15 mouse cellular contexts compared by ENCODE assay signal in the genomic region with DNA sequence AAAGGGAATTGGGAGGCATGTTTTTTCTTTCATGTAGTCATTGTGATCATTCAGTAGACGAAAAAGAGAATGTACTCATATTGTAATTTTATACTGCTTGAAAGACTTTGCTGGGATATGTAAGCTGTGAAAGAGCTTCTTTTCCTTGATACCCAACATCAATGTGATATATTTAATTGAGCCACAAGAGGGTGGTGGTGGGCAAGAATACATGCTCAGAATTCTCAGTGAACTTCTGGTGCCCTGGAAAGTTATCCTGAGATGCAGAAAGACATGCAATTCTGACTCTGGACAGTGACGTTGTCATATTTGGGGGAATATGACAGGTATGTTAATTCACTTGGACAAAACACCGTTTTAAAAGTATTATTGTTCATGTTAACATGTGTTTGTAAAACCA. TPM values are rescaled to one million over a fixed set of nuclear protein-coding genes. Genes with fewer than 3 reads are reported as not detected.
A peak's percentile ranks its signal among the peaks of the same experiment; 100 is the strongest.
DNase-seq lines count a peak whose midpoint lies in the region; ATAC-seq and TF ChIP-seq lines count a peak whose summit lies in the region.
"Had no signal": no experiment of that assay in that cellular context is flagged by ENCODE, and none has a peak within 500 bp of the region (broad histone marks: within the 10 kb centered on the region; RNA-seq: fewer than 3 reads in every experiment).

No protein-coding gene starts in this region.

- no peaks in the 10 kb centered on the region for H3K79me2 ChIP-seq in CH12.LX (replicated peaks; ENCODE audit: control insufficient read depth, extremely low read depth, insufficient read depth, poor library complexity, severe bottlenecking)

- H3K27me3 ChIP-seq in hindbrain, postnatal 0 days (ENCODE audit: insufficient read depth, low read length), result no peaks in the 10 kb centered on the region
- H3K27me3 ChIP-seq in hindbrain, embryonic 12.5 days, result no peaks in the 10 kb centered on the region
- no peaks in the 10 kb centered on the region for H3K27me3 ChIP-seq in CH12.LX (replicated peaks)
- H3K27me3 ChIP-seq in kidney, adult 2 months (replicated peaks; ENCODE audit: control insufficient read depth, insufficient read depth, low read length), result no peaks in the 10 kb centered on the region
- H3K27me3 ChIP-seq: embryonic facial prominence, embryonic 12.5 days; heart, embryonic 13.5 days; intestine, embryonic 15.5 days had no signal

- H3K9me3 ChIP-seq in hindbrain, postnatal 0 days (ENCODE audit: low read length), result no peaks in the 10 kb centered on the region
- no peaks in the 10 kb centered on the region for H3K9me3 ChIP-seq in hindbrain, embryonic 12.5 days (replicated peaks)
- H3K9me3 ChIP-seq in CH12.LX (replicated peaks; ENCODE audit: low read length), result no peaks in the 10 kb centered on the region
- H3K9me3 ChIP-seq: embryonic facial prominence, embryonic 12.5 days; heart, embryonic 13.5 days; intestine, embryonic 15.5 days had no signal

- dilution Hi-C loops in CH12.LX (cut with MboI; ENCODE audit: extremely low pct_ligation_motif_present, extremely low pct_unique_long_range_greater_than_20kb, low sequenced_read_pairs), result no loop called here

- in situ Hi-C loops in CH12.LX (cut with MboI; ENCODE audit: low pct_ligation_motif_present, low pct_unique_long_range_greater_than_20kb, low sequenced_read_pairs), result no loop called here

- no peak for ATAC-seq in hindbrain, postnatal 0 days
- ATAC-seq in hindbrain, embryonic 12.5 days (ENCODE audit: low FRiP score), result no peak
- ATAC-seq in megakaryocyte progenitor cell, adult 5-6 weeks (replicated peaks; ENCODE audit: poor library complexity), result peak; percentile 37; the same call in 1 of the 2 replicates
- ATAC-seq in megakaryocyte-erythroid progenitor cell, adult 5-6 weeks (replicated peaks; ENCODE audit: low FRiP score, low TSS enrichment, poor library complexity, severe bottlenecking), result no peak
- ATAC-seq: forebrain, embryonic 14.5 days; intestine, embryonic 15.5 days had no signal

- TF ChIP-seq EP300 in CH12.LX (IDR thresholded peaks at IDR 0.05; ENCODE audit: low read length), result no peak

- no peaks in the 10 kb centered on the region for H3K36me3 ChIP-seq in hindbrain, postnatal 0 days (ENCODE audit: insufficient read depth, low read length)
- no peaks in the 10 kb centered on the region for H3K36me3 ChIP-seq in hindbrain, embryonic 12.5 days
- no peaks in the 10 kb centered on the region for H3K36me3 ChIP-seq in CH12.LX (replicated peaks in 1 of 2; ENCODE audit: control insufficient read depth in 1 of 2, insufficient read depth in 1 of 2, low read length in 1 of 2)
- no peaks in the 10 kb centered on the region for H3K36me3 ChIP-seq in kidney, adult 2 months (ENCODE audit: control insufficient read depth, insufficient read depth, low read length)
- H3K36me3 ChIP-seq: embryonic facial prominence, embryonic 12.5 days; heart, embryonic 13.5 days; intestine, embryonic 15.5 days had no signal

- H3K4me3 ChIP-seq in hindbrain, postnatal 0 days (ENCODE audit: low read length), result no peak overlapping the region
- H3K4me3 ChIP-seq in hindbrain, embryonic 12.5 days, result no peak overlapping the region
- H3K4me3 ChIP-seq in CH12.LX (replicated peaks in 1 of 3; ENCODE audit: low read depth in 2 of 3, low read length in 2 of 3, poor library complexity in 1 of 3), result no peak overlapping the region
- no peak overlapping the region for H3K4me3 ChIP-seq in kidney, adult 2 months (ENCODE audit: insufficient read depth, low read depth, low read length)
- H3K4me3 ChIP-seq: embryonic facial prominence, embryonic 12.5 days; heart, embryonic 13.5 days; intestine, embryonic 15.5 days had no signal

- TF ChIP-seq POLR2A in CH12.LX (IDR thresholded peaks at IDR 0.05; ENCODE audit: low read depth, low read length), result no peak
- no peak for TF ChIP-seq POLR2A in kidney, adult 2 months (IDR thresholded peaks at IDR 0.05; ENCODE audit: low read depth, low read length)

- DNase-seq in hindbrain, postnatal 0 days (ENCODE audit: low spot score), result peak; percentile 42
- DNase-seq in lung, postnatal 10 days, result peak; percentile 24
- DNase-seq in lung, postnatal 25 days (ENCODE audit: low spot score), result no peak
- DNase-seq in CH12.LX (ENCODE audit: extremely low read depth), result peak; percentile 11
- no peak for DNase-seq in kidney, adult 2 months
- DNase-seq: right cerebral cortex, postnatal 14 days had no signal

- WGBS in hindbrain, postnatal 0 days, result 62% methylated on average over 3 of the region's 3 CpGs
- 57% methylated on average over 3 of the region's 3 CpGs for WGBS in hindbrain, embryonic 12.5 days
- whole genome bisulfite sequencing in kidney, adult 2 months, result 52% methylated on average over 3 of the region's 3 CpGs

- no peaks in the 10 kb centered on the region for H3K4me1 ChIP-seq in hindbrain, postnatal 0 days (ENCODE audit: insufficient read depth, low read length)
- H3K4me1 ChIP-seq in hindbrain, embryonic 12.5 days, result no peaks in the 10 kb centered on the region
- peaks cover 0 to 22% of the 10 kb centered on the region in 2 experiments; a peak in 2 of 4 replicates for H3K4me1 ChIP-seq in CH12.LX (ENCODE audit: control insufficient read depth in 1 of 2, insufficient read depth in 2 of 2)
- no peaks in the 10 kb centered on the region for H3K4me1 ChIP-seq in kidney, adult 2 months (ENCODE audit: control insufficient read depth, insufficient read depth, low read length)
- H3K4me1 ChIP-seq: embryonic facial prominence, embryonic 12.5 days; heart, embryonic 13.5 days; intestine, embryonic 15.5 days had no signal

- no peak overlapping the region for H3K4me2 ChIP-seq in hindbrain, postnatal 0 days (ENCODE audit: low read depth, low read length)
- H3K4me2 ChIP-seq in hindbrain, embryonic 12.5 days (replicated peaks), result no peak overlapping the region
- H3K4me2 ChIP-seq in CH12.LX (ENCODE audit: insufficient read depth, low read depth, poor library complexity, severe bottlenecking), result no peak overlapping the region
- H3K4me2 ChIP-seq: embryonic facial prominence, embryonic 12.5 days; heart, embryonic 13.5 days; intestine, embryonic 15.5 days had no signal

- TF ChIP-seq RAD21 in CH12.LX (IDR thresholded peaks at IDR 0.05; ENCODE audit: low read depth, low read length), result peak; percentile 80

- H3K27ac ChIP-seq in hindbrain, postnatal 0 days, result no peak overlapping the region
- H3K27ac ChIP-seq in hindbrain, embryonic 12.5 days, result no peak overlapping the region
- no peak overlapping the region for H3K27ac ChIP-seq in CH12.LX (ENCODE audit: insufficient read depth, low read depth)
- no peak overlapping the region for H3K27ac ChIP-seq in kidney, adult 2 months (ENCODE audit: insufficient read depth, low read depth, low read length)
- H3K27ac ChIP-seq: embryonic facial prominence, embryonic 12.5 days; heart, embryonic 13.5 days; intestine, embryonic 15.5 days; macrophage had no signal

- H3K9ac ChIP-seq in hindbrain, postnatal 0 days (replicated peaks; ENCODE audit: low read length), result no peak overlapping the region
- no peak overlapping the region for H3K9ac ChIP-seq in hindbrain, embryonic 12.5 days
- H3K9ac ChIP-seq in CH12.LX (ENCODE audit: insufficient read depth, low read depth), result no peak overlapping the region
- H3K9ac ChIP-seq: embryonic facial prominence, embryonic 12.5 days; heart, embryonic 13.5 days; intestine, embryonic 15.5 days had no signal

- peak; percentile 62 for TF ChIP-seq CTCF in hindbrain, postnatal 0 days (IDR thresholded peaks at IDR 0.05; ENCODE audit: low read depth)
- TF ChIP-seq CTCF in CH12.LX (conservative IDR thresholded peaks at IDR 0.05 in 1 of 2, IDR thresholded peaks at IDR 0.05 in 1 of 2; ENCODE audit: low read depth in 2 of 2, low read length in 2 of 2), result peak in 1 of 2 experiments; percentile 74; a peak in 3 of 4 replicates
- no peak for TF ChIP-seq CTCF in kidney, adult 2 months (conservative IDR thresholded peaks at IDR 0.05; ENCODE audit: insufficient read depth, insufficient read length, low read depth, low read length)

RNA-seq across cellular contexts. Expression of a gene that starts 15.2 kb away (rescaled TPM):
- 1.5 and 2.3 TPM in 2 replicates for total RNA-seq in hindbrain, postnatal 0 days (2014; rRNA removed)
- 2.1 and 2.6 TPM in 2 replicates for polyA plus RNA-seq in hindbrain, postnatal 0 days (2015; fragmentation: Nextera tagmentation; extraction: Ambion mirVana)
- polyA plus RNA-seq in hindbrain, embryonic 12.5 days (2016; fragmentation: Nextera tagmentation; extraction: Ambion mirVana), result 3.5 and 4.0 TPM in 2 replicates
- 0.21 TPM in 1 of 2 replicates, not detected in the other for total RNA-seq in CH12.LX (2012; rRNA removed)
- total RNA-seq in CH12.LX (2014; rRNA removed), result not detected in 2 replicates
- 0.29 TPM in 1 of 2 replicates, not detected in the other for polyA plus RNA-seq in CH12.LX (2012; ENCODE audit: insufficient read length, low read depth)
- 0.49 TPM in 1 of 2 replicates, not detected in the other for total RNA-seq in megakaryocyte progenitor cell, adult 5-6 weeks (2015)
- not detected in 2 replicates for total RNA-seq in megakaryocyte progenitor cell, adult 5-6 weeks (2017)
- not detected in 2 replicates for total RNA-seq in megakaryocyte-erythroid progenitor cell, adult 5-6 weeks (2014; fragmentation: Nextera tagmentation)
- total RNA-seq in megakaryocyte-erythroid progenitor cell, adult 5-6 weeks (2017), result not detected in 2 replicates
- 0.09 TPM in 1 of 2 replicates, not detected in the other for polyA plus RNA-seq in kidney, adult 2 months (2012; rRNA removed)

RNA-seq across cellular contexts. Expression of a gene that starts 24.2 kb away (rescaled TPM):
- 0.10 and 0.22 TPM in 2 replicates for total RNA-seq in hindbrain, postnatal 0 days (2014; rRNA removed)
- 2.3 and 3.9 TPM in 2 replicates for polyA plus RNA-seq in hindbrain, postnatal 0 days (2015; fragmentation: Nextera tagmentation; extraction: Ambion mirVana)
- 2.6 and 3.7 TPM in 2 replicates for polyA plus RNA-seq in hindbrain, embryonic 12.5 days (2016; fragmentation: Nextera tagmentation; extraction: Ambion mirVana)
- total RNA-seq in CH12.LX (2012; rRNA removed) (1.4 and 1.8 TPM in 2 replicates), CH12.LX (2014; rRNA removed) (2.5 and 3.2 TPM in 2 replicates)
- polyA plus RNA-seq in CH12.LX (2012; ENCODE audit: insufficient read length, low read depth), result 4.3 TPM in 2 replicates
- total RNA-seq in megakaryocyte progenitor cell, adult 5-6 weeks (2015), result not detected in 2 replicates
- 0.64 TPM in 1 of 2 replicates, not detected in the other for total RNA-seq in megakaryocyte progenitor cell, adult 5-6 weeks (2017)
- total RNA-seq in megakaryocyte-erythroid progenitor cell, adult 5-6 weeks (2014; fragmentation: Nextera tagmentation), result not detected in 2 replicates
- total RNA-seq in megakaryocyte-erythroid progenitor cell, adult 5-6 weeks (2017), result not detected in 2 replicates
- 1.2 and 2.0 TPM in 2 replicates for polyA plus RNA-seq in kidney, adult 2 months (2012; rRNA removed)

RNA-seq across cellular contexts. Expression of a gene that starts 44.5 kb away (rescaled TPM):
- total RNA-seq in hindbrain, postnatal 0 days (2014; rRNA removed), result not detected in 2 replicates
- 0.20 and 0.23 TPM in 2 replicates for polyA plus RNA-seq in hindbrain, postnatal 0 days (2015; fragmentation: Nextera tagmentation; extraction: Ambion mirVana)
- polyA plus RNA-seq in hindbrain, embryonic 12.5 days (2016; fragmentation: Nextera tagmentation; extraction: Ambion mirVana), result 0.26 TPM in 1 of 2 replicates, not detected in the other
- total RNA-seq in CH12.LX (2012; rRNA removed) (0.08 and 0.38 TPM in 2 replicates), CH12.LX (2014; rRNA removed) (0.54 and 2.5 TPM in 2 replicates)
- polyA plus RNA-seq in CH12.LX (2012; ENCODE audit: insufficient read length, low read depth), result 0.59 and 0.60 TPM in 2 replicates
- total RNA-seq in megakaryocyte progenitor cell, adult 5-6 weeks (2015), result 17.5 and 21.6 TPM in 2 replicates
- 15.8 and 18.6 TPM in 2 replicates for total RNA-seq in megakaryocyte progenitor cell, adult 5-6 weeks (2017)
- total RNA-seq in megakaryocyte-erythroid progenitor cell, adult 5-6 weeks (2014; fragmentation: Nextera tagmentation), result not detected in 2 replicates
- not detected in 2 replicates for total RNA-seq in megakaryocyte-erythroid progenitor cell, adult 5-6 weeks (2017)
- polyA plus RNA-seq in kidney, adult 2 months (2012; rRNA removed), result 0.24 and 1.7 TPM in 2 replicates
- polyA plus RNA-seq: forebrain, embryonic 14.5 days had no signal

RNA-seq across cellular contexts. Expression of a gene that starts 45.9 kb away (rescaled TPM):
- not detected in 2 replicates for total RNA-seq in hindbrain, postnatal 0 days (2014; rRNA removed)
- not detected in 2 replicates for polyA plus RNA-seq in hindbrain, postnatal 0 days (2015; fragmentation: Nextera tagmentation; extraction: Ambion mirVana)
- polyA plus RNA-seq in hindbrain, embryonic 12.5 days (2016; fragmentation: Nextera tagmentation; extraction: Ambion mirVana), result not detected in 2 replicates
- not detected in 2 replicates for total RNA-seq in CH12.LX (2012; rRNA removed)
- not detected in 2 replicates for total RNA-seq in CH12.LX (2014; rRNA removed)
- 0.12 and 0.17 TPM in 2 replicates for polyA plus RNA-seq in CH12.LX (2012; ENCODE audit: insufficient read length, low read depth)
- not detected in 2 replicates for total RNA-seq in megakaryocyte progenitor cell, adult 5-6 weeks (2015)
- total RNA-seq in megakaryocyte progenitor cell, adult 5-6 weeks (2017), result not detected in 2 replicates
- total RNA-seq in megakaryocyte-erythroid progenitor cell, adult 5-6 weeks (2014; fragmentation: Nextera tagmentation), result not detected in 2 replicates
- total RNA-seq in megakaryocyte-erythroid progenitor cell, adult 5-6 weeks (2017), result not detected in 2 replicates
- polyA plus RNA-seq in kidney, adult 2 months (2012; rRNA removed), result 0.08 TPM in 2 replicates
- polyA plus RNA-seq: embryonic facial prominence, embryonic 12.5 days; forebrain, embryonic 14.5 days; heart, embryonic 13.5 days; intestine, embryonic 15.5 days; neural tube, embryonic 11.5 days had no signal

Comparison
In these comparisons a context has a peak if more than half of its experiments do, and no peak if none do; other contexts are left out.
1. DNase-seq: peak in hindbrain, postnatal 0 days (single experiment), lung, postnatal 10 days (single experiment) and CH12.LX (single experiment); none in lung, postnatal 25 days (single experiment) and kidney, adult 2 months (single experiment).
2. RNA of a gene that starts 44.5 kb away (total RNA-seq): 15.8 to 21.6 TPM in megakaryocyte progenitor cell, adult 5-6 weeks; 0.08 to 2.5 TPM in CH12.LX, not detected in hindbrain, postnatal 0 days and not detected in megakaryocyte-erythroid progenitor cell, adult 5-6 weeks; every median in the first group is over 4 times any median in the second.